ENCODE assay signal across 8 mouse cellular contexts in the genomic region with DNA sequence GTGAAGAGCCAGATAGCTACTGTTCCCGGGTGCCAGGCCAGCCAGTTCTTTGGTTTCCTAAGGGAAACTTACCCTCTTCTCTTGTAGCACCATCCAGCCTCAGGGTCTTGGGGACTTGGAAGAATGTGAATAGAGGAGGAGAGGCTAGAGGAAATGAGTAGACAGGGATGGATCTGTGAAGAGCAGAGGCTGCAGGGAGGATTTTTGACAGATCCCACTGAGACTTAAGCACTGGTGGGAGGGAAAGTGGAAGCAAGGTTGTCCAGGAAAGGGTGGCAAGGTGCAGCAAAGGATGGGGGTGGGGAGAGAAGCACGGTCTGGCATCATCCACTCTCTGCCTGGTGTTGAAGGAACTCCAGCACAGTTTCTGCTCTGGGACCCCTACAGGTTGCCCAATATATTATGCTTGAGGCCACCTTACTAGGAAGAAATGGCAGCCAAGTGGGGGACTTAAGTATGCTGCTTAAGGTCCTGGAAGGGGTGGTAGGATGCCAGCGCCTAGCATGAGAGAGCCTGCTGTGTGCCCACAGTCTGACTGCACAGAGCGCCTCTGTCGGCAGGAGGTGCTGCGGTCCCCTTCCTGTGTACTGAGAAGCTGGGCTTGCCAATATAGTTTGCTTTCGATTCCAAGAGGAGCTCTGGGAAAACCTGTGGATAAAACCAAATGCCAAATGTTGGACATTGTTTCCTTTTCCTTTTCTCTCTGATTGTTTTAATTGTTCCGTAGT. TPM values are rescaled to one million over a fixed set of nuclear protein-coding genes. Genes with fewer than 3 reads are reported as not detected.
DNase-seq lines count a peak whose midpoint lies in the region; ATAC-seq lines count a peak whose summit lies in the region.
"Had no signal": no experiment of that assay in that cellular context is flagged by ENCODE, and none has a peak within 500 bp of the region (broad histone marks: within the 10 kb centered on the region; RNA-seq: fewer than 3 reads in every experiment).

No protein-coding gene starts in this region.

- peak; percentile 24 to 50 for DNase-seq in kidney, postnatal 25 days
- DNase-seq in adipocyte (ENCODE audit: low spot score) = peak; percentile 41
- DNase-seq in cerebellum, adult 8-10 months = peak; percentile 46
- DNase-seq in heart, postnatal 14 days = peak; percentile 32 to 50
- no peak for DNase-seq in urinary bladder, adult 18-20 months (ENCODE audit: low spot score in 2 of 2)
- DNase-seq in thymus, postnatal 4 days = no peak

- H3K9me3 ChIP-seq in kidney, embryonic 15.5 days (replicated peaks) = no peaks in the 10 kb centered on the region
- H3K9me3 ChIP-seq: lung, embryonic 15.5 days had no signal

- H3K4me3 ChIP-seq in kidney, embryonic 15.5 days (replicated peaks) = no peak overlapping the region
- H3K4me3 ChIP-seq: lung, embryonic 15.5 days had no signal

- 90% methylated on average over 8 of the region's 8 CpGs for WGBS in kidney, embryonic 15.5 days

- no peak for ATAC-seq in kidney, embryonic 15.5 days (replicated peaks; ENCODE audit: low FRiP score)

- H3K36me3 ChIP-seq in kidney, embryonic 15.5 days = peaks cover 74% of the 10 kb centered on the region

- no peak overlapping the region for H3K9ac ChIP-seq in kidney, embryonic 15.5 days
- H3K9ac ChIP-seq: lung, embryonic 15.5 days had no signal

- H3K27ac ChIP-seq in kidney, embryonic 15.5 days = no peak overlapping the region
- H3K27ac ChIP-seq: lung, embryonic 15.5 days had no signal

- no peaks in the 10 kb centered on the region for H3K27me3 ChIP-seq in kidney, embryonic 15.5 days
- H3K27me3 ChIP-seq: lung, embryonic 15.5 days had no signal

- no peak overlapping the region for H3K4me2 ChIP-seq in kidney, embryonic 15.5 days
- H3K4me2 ChIP-seq: lung, embryonic 15.5 days had no signal

- intact Hi-C loops in heart, postnatal 14 days (cut with DNase I) = loop anchor here (2.0 to 5.0 kb wide), 2 partner anchors 43 to 76 kb away; partner anchors contain the start of gene Celf1

- H3K4me1 ChIP-seq in kidney, embryonic 15.5 days = no peaks in the 10 kb centered on the region
- H3K4me1 ChIP-seq: lung, embryonic 15.5 days had no signal

RNA-seq across cellular contexts. Expression of gene Rapsn, which starts 17.2 kb away (rescaled TPM):
- 2.7 and 3.4 TPM in 2 replicates for polyA plus RNA-seq in kidney, embryonic 15.5 days (2015; fragmentation: Nextera tagmentation; extraction: Ambion mirVana)
- total RNA-seq in heart, postnatal 14 days (2021) = 10 to 100 TPM; 11.6 to 12.4 TPM

RNA-seq across cellular contexts. Expression of gene Psmc3, which starts 35.6 kb away (rescaled TPM):
- 307 and 315 TPM in 2 replicates for polyA plus RNA-seq in kidney, embryonic 15.5 days (2015; fragmentation: Nextera tagmentation; extraction: Ambion mirVana)
- total RNA-seq in heart, postnatal 14 days (2021) = 100 to 1,000 TPM; 209 to 211 TPM

RNA-seq across cellular contexts. Expression of gene Slc39a13, which starts 52.0 kb away (rescaled TPM):
- 41.2 and 48.5 TPM in 2 replicates for polyA plus RNA-seq in kidney, embryonic 15.5 days (2015; fragmentation: Nextera tagmentation; extraction: Ambion mirVana)
- total RNA-seq in heart, postnatal 14 days (2021) = 10 to 100 TPM; 24.7 to 25.5 TPM

Comparison
In these comparisons a context has a peak if more than half of its experiments do, and no peak if none do; other contexts are left out.
1. DNase-seq: peak in kidney, postnatal 25 days (2 of 2), adipocyte (single experiment), cerebellum, adult 8-10 months (single experiment) and heart, postnatal 14 days (2 of 2); none in urinary bladder, adult 18-20 months (0 of 2) and thymus, postnatal 4 days (single experiment).